In genomic region chr17:13761179-13761913, GRCm38 (mm10) we compare ENCODE assay signal across 8 mouse cellular contexts. TPM values are rescaled to one million over a fixed set of nuclear protein-coding genes. Genes with fewer than 3 reads are reported as not detected.
DNase-seq lines count a peak whose midpoint lies in the region; ATAC-seq and TF ChIP-seq lines count a peak whose summit lies in the region.

TSS of gene Tcte2 (minus strand) at chr17:13761825.

- TF ChIP-seq POLR2A in cerebellum, adult 2 months (IDR thresholded peaks at IDR 0.05; ENCODE audit: borderline replicate concordance, insufficient read depth, low read length) = no peak

- peak within 1 kb of the TSS; percentile 86 for H3K4me2 ChIP-seq in hindbrain, embryonic 13.5 days
- H3K4me2 ChIP-seq in stomach, embryonic 15.5 days = peak within 1 kb of the TSS; percentile 98

- intact Hi-C loops in left cerebral cortex, adult 2 months (cut with DNase I) = loop anchor here (5.0 kb wide), 1 partner anchor 194 kb away; no protein-coding TSS in a partner anchor

- peak within 1 kb of the TSS; percentile 91 for H3K27ac ChIP-seq in cerebellum, adult 2 months (ENCODE audit: insufficient read depth, low read length)
- H3K27ac ChIP-seq in hindbrain, embryonic 13.5 days = peak within 1 kb of the TSS; percentile 99
- H3K27ac ChIP-seq in left cerebral cortex, adult 2 months = peak within 1 kb of the TSS; percentile 77
- H3K27ac ChIP-seq in stomach, embryonic 15.5 days = peak within 1 kb of the TSS; percentile 89

- no peaks in the 10 kb centered on the region for H3K36me3 ChIP-seq in hindbrain, embryonic 13.5 days
- no peaks in the 10 kb centered on the region for H3K36me3 ChIP-seq in stomach, embryonic 15.5 days

- TF ChIP-seq CTCF in cerebellum, adult 2 months (IDR thresholded peaks at IDR 0.05; ENCODE audit: borderline replicate concordance, insufficient read depth, low read depth, low read length) = no peak
- TF ChIP-seq CTCF in left cerebral cortex, adult 2 months (IDR thresholded peaks at IDR 0.05) = no peak

- DNase-seq in lung, adult 18-20 months = peak; percentile 33 to 38
- no peak for DNase-seq in lung, postnatal 25 days (ENCODE audit: low spot score)
- peak; percentile 66 to 75 for DNase-seq in cerebellum, adult 2 months
- DNase-seq in left cerebral cortex, adult 2 months (ENCODE audit: extremely low spot score in 1 of 2, low spot score in 2 of 2) = peak; percentile 57 to 62

- ATAC-seq in frontal cortex, adult (ENCODE audit: low TSS enrichment) = peak; percentile 38
- ATAC-seq in hindbrain, embryonic 13.5 days (ENCODE audit: low FRiP score) = peak; percentile 44
- ATAC-seq in megakaryocyte-erythroid progenitor cell, adult 5-6 weeks (replicated peaks; ENCODE audit: low FRiP score, low TSS enrichment, poor library complexity, severe bottlenecking) = 0 out of 2 replicates have a peak, but pooled peaks have one; percentile 27
- peak; percentile 13; the same call in 1 of the 2 replicates for ATAC-seq in stomach, embryonic 15.5 days (ENCODE audit: insufficient read depth, low FRiP score, low read depth)

- H3K4me1 ChIP-seq in cerebellum, adult 2 months (ENCODE audit: control insufficient read depth, insufficient read depth, low read length) = peaks cover 11% of the 10 kb centered on the region
- H3K4me1 ChIP-seq in hindbrain, embryonic 13.5 days (replicated peaks) = peaks cover 43% of the 10 kb centered on the region
- peaks cover 4% of the 10 kb centered on the region; the same call in 1 of the 2 replicates for H3K4me1 ChIP-seq in stomach, embryonic 15.5 days

- peak within 1 kb of the TSS; percentile 96 for H3K9ac ChIP-seq in hindbrain, embryonic 13.5 days
- peak within 1 kb of the TSS; percentile 81 for H3K9ac ChIP-seq in stomach, embryonic 15.5 days

- H3K27me3 ChIP-seq in cerebellum, adult 2 months (ENCODE audit: control insufficient read depth, insufficient read depth, low read length) = no peaks in the 10 kb centered on the region
- no peaks in the 10 kb centered on the region for H3K27me3 ChIP-seq in hindbrain, embryonic 13.5 days
- H3K27me3 ChIP-seq in stomach, embryonic 15.5 days (replicated peaks) = no peaks in the 10 kb centered on the region

- under 1% methylated on average over 74 of the region's 74 CpGs for WGBS in cerebellum, adult 2 months
- WGBS in hindbrain, embryonic 13.5 days = under 1% methylated on average over 71 of the region's 74 CpGs
- WGBS in stomach, embryonic 15.5 days = under 1% methylated on average over 74 of the region's 74 CpGs

- peak within 1 kb of the TSS; percentile 91 for H3K4me3 ChIP-seq in cerebellum, adult 2 months (replicated peaks; ENCODE audit: insufficient read depth, low read depth, low read length)
- H3K4me3 ChIP-seq in hindbrain, embryonic 13.5 days = peak within 1 kb of the TSS; percentile 98
- peak within 1 kb of the TSS; percentile 98 for H3K4me3 ChIP-seq in left cerebral cortex, adult 2 months
- H3K4me3 ChIP-seq in stomach, embryonic 15.5 days (replicated peaks) = peak within 1 kb of the TSS; percentile 87

- no peaks in the 10 kb centered on the region for H3K9me3 ChIP-seq in hindbrain, embryonic 13.5 days
- H3K9me3 ChIP-seq in stomach, embryonic 15.5 days = no peaks in the 10 kb centered on the region

RNA-seq across cellular contexts. Expression of gene Tcte2, which starts in this region (rescaled TPM):
- polyA plus RNA-seq in cerebellum, adult 2 months (2012; rRNA removed) = 12.1 and 13.8 TPM in 2 replicates
- 19.3 and 20.8 TPM in 2 replicates for polyA plus RNA-seq in hindbrain, embryonic 13.5 days (2015; fragmentation: Nextera tagmentation; extraction: Ambion mirVana)
- 10 to 100 TPM; 21.4 to 23.2 TPM for total RNA-seq in left cerebral cortex, adult 2 months (2021)
- total RNA-seq in megakaryocyte-erythroid progenitor cell, adult 5-6 weeks (2014; fragmentation: Nextera tagmentation) = not detected in 2 replicates
- not detected in 2 replicates for total RNA-seq in megakaryocyte-erythroid progenitor cell, adult 5-6 weeks (2017)
- polyA plus RNA-seq in stomach, embryonic 15.5 days (2015; fragmentation: Nextera tagmentation; extraction: Ambion mirVana) = 7.0 and 7.4 TPM in 2 replicates

Comparison
In these comparisons a context has a peak if more than half of its experiments do, and no peak if none do; other contexts are left out.
1. RNA of gene Tcte2 (total RNA-seq): 21.4 to 23.2 TPM in left cerebral cortex, adult 2 months; not detected in megakaryocyte-erythroid progenitor cell, adult 5-6 weeks; every median in the first group is over 10 times any median in the second.
2. Peak in ATAC-seq in megakaryocyte-erythroid progenitor cell, adult 5-6 weeks; RNA of the gene not detected or under 1 TPM.
3. Peak in every context shown above with its lines, with median percentiles within 50 percentile points of each other: H3K27ac ChIP-seq, H3K4me3 ChIP-seq and ATAC-seq.